Mouse (Mus musculus): Measurements from ENCODE around the gene Pip5kl1.

Gene Pip5kl1

DNA sequence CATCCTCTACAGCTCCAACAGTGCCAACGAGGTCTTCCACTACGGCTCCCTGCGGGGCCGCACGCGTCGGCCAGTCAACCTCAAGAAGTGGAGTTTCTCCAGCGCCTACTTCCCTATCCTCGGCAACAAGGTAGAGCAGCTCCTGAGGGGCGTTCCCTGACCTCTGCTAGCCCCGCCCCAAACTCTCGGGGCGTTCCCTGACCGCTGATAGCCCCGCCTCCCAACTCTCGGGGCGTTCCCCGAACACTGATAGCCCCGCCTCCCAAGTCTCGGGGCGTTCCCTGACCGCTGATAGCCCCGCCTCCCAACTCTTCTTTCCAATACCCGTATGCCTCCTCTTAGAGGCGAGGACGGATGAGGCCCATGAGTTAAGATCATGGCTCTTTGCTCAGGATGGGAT is 37.7 kb downstream of the Pip5kl1 start:
- DNase-seq (ENCODE audit: low read depth), result no peak

DNA sequence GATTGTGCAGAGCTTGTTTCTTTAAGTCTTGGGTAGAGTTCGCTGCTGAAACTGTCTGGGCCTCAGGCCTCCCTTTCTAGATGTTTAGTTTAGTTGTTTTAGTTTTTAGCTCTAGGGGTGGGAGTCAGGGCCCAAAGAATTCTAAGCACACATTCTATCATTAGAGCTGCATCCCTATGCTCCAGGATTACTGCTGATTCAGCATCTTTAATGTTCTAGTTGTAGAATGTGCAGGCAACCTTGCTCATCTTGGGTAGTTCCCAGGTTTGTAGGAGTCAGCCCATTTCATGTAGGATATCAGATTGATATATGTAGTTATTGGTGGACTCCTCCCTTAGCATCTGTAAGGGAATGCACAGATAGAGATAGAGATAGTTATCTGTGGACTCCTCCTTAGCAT is 42.5 kb downstream of the Pip5kl1 start:
- no peak for DNase-seq (ENCODE audit: low read depth)

DNA sequence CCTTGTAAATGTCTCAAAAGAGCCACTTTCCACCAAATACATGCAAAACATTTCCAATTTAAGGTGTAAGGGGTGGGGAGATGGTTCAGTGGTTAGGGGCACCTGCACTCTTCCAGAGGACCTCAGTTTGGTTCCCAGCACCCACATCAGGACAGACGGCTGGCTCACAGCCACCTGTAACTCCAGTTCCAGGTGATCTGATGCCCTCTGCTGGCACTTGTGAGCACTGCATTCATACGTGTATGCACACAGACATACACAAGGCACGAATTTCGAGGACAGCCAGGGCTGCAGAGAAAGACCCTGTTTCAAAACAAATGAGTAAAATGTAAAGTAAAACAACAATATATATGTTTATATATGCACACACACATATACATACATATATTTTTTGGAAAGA is 43.0 kb downstream of the Pip5kl1 start:
- peak; percentile 56 for DNase-seq (ENCODE audit: low read depth)

DNA sequence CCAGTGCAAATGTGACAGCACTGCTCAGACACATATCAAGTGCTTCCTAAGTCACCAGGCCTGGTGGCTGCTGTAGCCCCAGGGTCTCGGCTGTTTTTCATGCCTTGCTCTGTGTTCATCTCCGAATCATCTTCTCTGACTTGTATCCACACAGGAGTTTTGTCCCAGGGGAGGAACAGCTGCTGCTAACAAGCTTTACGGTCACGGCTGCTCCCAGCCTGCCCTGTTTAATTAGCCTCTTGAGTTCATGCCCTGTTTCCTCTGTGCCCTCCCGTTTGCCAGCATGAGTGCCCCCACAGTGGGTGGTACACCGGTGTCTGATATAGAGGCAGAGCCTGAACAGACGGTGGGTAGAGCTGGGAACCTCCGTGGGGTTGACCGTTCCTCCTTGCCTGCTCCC is 43.5 kb downstream of the Pip5kl1 start:
- no peak for DNase-seq (ENCODE audit: low read depth)

DNA sequence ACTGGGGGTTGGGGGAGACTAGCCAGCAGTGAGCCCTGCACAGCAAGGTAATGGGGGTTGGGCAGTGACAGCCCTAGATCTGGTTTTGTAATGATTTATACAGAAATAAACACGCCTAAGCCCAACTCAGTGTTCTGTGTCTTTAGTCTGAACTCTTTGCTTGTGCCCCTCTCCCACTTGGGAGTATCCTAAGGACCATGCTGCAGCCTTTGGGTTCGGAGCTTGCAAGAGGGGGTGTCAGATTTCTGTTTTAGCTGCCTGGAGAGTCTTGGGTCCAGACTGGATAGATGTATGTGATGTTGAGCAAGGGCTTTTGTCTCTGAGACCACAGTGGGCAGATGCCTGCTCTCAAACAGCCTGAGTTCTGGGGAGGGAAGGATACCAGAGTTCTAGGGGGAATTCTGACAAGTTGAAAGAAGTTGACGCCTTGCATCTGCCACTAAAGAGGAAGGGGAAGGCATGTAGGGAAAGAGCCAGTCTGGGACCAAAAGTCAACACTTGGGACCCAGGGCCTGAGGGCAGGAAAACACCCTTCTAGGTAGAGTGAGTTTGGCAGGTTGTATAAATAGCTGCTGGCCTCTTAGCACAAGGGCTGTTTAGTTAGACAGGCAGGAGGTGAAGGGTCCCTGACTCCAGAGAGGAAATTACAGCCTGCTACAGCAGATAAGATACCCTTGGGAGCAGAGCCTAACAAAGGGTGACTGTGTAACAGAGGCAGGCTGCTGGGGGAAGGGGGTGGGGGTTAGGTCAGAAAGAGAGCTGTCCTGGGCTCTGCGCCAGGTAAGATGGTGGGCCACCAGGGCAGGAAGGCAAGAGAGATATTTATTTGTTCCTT is 46.3 kb downstream of the Pip5kl1 start:
- peak; percentile 72 for DNase-seq (ENCODE audit: low read depth)

DNA sequence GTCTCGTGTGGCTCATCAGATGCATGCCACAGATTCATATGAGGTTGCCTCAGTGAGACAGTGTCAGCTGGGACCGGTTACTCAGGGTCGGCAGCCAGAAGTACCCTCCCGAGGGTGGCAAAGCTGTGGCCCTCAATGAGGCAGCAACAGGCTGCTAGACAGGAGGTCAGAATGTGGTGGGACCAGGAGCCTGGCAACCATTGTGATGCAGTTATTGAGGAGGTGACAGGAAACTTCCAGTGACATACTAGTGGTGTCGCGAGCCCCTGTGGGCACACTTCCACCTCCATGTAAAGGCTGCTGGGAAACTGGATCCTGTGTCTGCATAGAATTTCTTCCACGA is 46.9 kb downstream of the Pip5kl1 start, which contains the start of gene Ak1:
TSS of gene Ak1 (plus strand) at position 242 of the 343 bp plus-strand sequence.
- DNase-seq (ENCODE audit: low read depth), result no peak

DNA sequence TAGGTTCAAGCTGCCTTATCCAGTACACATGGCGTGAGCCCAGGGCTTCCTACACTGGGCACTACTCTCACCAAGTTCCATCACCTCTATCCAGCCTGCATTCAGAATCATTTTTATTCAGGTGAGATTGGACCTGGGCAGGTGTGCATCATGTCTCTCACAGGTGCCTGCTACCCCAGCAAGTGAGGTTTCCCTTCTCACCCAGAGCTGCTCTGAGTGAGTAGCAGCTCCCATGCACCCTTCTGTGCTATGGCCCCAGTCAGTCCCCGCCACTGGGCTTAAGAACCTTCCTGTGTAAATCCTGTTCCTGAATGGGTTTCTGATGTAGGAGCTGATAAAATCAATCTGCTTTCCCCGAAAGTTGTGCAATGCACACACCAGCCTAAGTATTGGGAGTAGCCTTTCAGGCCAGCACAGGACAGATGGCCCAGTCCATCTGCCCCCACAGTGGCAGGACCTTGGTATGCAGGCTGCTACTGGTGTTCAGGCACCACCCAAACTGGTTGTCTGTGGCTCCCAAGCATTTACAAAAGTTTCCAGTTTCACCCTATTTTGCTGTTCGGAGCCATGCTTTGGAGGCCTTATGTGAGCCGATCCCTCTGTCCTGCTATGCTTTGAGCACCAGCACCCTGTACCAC is 49.6 kb downstream of the Pip5kl1 start:
- no peak for DNase-seq (ENCODE audit: low read depth)

DNA sequence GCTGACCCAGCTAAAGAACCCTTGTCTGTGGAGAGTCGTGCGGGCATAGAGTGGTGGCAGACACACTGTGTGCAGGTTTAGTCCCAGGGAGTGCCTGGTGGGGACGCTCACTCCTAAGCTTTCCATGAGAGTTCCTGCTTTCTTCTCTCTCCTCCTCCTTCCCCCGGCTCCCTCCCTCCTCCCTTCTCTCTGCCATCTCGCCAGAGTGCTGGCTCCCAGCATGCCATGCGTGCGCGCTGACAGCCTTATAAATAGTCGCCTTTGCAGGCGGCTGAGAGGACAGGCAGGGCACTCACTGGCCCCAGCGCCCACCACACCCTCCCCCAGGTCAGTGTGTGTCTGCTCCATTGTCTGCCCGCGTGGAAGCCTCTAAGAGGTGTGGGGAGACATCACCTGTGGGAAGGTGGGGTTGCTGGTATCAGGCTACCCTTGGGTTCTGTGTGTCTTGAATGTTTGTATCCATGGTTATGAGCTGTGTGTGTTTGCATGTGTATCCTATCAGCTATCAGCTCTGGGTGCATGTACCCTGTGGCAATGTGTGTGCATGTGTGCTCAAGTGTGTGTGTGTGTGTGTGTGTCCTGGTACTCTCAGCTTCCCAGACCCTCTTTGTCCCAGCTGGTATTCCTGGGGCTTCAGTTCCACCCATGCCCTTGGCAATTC is 50.7 kb downstream of the Pip5kl1 start:
- DNase-seq (ENCODE audit: low read depth), result peak; percentile 74

DNA sequence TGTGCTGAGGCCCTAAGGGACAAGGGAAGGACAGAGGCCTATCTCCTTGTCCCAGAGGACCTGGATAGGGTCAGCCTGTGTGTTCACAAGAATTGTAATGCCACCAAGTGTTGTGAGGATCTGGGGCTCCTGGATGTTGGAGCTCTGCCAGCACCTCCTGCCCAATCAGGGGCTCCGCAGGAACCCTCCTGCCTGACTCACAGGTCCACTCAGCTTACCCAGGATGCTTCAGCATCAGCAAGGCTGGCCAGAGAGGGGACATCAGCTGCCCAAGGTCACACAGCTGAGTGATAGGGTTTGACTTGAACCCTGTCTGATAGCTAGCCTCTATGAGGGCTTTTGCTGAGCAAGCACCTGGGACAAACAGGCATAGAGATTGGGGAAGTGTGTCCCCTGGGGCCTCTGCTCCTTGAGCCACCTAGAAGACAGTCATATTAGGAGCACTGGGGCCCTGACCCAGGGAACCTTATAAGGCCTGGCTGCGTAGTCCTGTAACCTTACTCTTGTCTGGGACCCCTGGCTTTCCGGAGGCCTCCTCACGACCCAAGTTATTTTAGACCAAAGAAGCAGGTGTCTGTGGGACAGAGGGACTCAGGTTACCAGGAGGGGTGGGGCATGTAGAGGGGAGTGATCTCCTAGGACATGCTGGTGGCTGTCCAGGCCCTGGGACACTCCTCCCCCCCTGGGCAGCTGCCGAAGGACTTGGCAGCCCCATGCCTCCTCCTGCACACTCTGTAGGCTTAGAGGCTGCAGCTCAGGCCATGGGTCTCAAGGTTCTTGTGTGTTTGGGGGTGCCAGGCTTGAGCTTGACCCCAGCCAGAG is 51.5 kb downstream of the Pip5kl1 start:
- DNase-seq (ENCODE audit: low read depth), result peak; percentile 57

DNA sequence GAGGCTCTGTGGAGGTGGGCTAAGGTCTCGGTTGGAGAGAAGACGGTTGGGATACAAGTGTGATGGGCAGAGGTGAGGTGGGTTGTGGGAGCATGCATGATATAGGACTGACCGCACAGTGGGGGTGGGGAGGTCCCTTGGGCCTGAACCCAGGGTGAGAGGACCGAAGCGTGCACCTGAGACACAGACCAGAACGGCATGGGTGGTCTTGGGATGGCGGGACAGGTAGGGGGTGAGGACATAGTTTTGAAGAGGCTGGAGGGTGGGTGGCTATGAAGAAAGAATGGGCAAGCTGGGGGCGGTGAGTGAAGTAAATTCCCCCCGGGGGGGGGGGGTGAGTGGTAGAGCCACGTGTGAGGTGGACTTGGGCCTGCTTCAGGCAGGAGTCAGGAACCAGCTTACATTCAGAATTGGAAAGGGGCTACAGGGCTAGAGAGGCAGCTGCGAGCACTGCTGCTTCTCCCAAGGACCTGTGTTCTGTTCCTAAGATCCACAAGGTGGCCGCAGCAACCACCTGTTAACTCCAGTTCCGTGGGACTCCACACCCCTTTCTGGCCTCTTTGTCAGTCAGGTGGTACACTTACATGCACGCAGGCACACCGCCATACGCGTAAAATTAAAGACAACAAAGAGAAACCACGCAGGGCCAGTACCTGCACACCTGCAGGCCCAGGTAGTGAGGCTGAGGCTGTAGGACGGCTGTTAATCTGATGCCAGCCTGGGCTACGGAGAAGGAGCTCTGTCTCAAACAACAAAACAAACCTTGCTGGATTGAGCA is 52.9 kb downstream of the Pip5kl1 start:
- no peak for DNase-seq (ENCODE audit: low read depth)

DNA sequence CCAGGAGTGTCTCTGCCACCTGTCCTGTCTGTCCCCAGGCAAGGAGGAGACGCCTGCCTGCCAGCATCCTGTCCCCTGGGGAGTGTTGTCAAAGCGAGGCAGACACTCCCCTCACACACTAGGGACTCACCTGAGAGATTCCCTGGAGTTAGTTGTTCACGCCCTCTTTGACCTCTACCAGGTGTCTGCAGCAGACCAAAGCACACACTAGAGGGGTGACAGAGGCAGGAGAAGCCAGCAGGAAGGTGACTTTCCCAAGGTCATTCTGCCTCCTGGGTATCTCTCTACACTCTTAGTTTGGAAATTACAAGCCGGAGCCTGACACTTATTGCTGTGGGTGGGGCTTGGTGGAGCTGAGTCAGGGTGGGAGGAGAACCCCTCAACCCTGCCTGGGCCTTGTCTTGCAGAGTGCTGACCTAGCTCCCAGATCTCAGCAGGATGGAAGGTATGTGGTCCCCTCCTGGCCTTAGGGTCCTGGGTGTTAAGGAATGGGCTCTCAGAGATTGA is 53.5 kb downstream of the Pip5kl1 start:
- peak; percentile 72 for DNase-seq (ENCODE audit: low read depth)

DNA sequence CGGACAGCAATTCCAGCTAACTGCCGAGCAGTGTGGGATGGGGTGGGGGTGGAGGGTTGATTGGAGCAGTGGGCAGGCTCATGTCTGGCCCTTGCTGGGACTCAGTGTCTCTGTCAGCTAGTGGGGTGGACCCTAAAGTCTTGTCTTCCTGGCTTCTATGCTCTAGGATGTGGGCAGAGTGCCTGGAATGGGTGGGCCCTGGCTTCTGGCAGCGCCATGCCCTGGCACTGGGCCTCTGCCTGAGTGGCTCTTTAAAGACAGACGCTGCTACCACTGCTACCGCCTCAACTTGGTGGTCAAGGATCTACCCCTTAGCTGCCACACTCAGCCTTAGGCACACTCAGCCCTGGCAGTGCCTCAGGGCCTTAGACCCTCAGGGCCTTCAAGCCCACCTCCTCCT is 54.1 kb downstream of the Pip5kl1 start:
- peak; percentile 91 for DNase-seq (ENCODE audit: low read depth)

DNA sequence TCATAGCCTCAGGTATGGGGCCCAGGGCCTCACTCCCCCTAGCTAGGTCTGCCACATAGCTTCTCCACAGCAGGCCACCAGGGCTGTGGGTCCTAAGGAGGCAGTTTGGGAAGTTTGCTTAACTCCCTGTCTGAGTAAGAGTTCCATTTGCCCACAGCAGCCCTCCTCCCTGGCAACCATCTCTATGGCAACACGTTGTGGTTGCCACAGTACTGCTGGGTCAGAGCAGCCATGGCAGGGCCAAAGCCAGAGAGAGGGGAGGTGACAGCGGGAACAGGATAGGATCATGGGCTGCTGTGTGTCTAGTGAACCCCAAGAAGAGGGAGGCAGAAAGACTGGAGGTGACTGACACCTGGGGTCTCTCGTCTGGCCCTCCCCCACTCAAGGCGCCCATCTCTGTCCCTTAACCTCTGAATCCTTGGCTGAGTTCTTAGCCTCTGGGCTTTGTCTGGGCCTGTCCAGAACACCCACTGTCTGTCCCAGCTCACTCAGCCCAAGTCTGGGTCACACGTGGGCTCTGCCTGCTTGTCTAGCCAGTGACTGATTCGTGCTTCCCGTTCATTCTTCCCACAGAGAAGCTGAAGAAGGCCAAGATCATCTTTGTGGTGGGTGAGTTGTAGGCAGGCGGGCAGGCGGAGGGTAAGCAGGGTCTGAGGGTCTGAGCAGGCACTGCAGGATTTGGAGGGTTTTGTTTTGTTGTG is 54.8 kb downstream of the Pip5kl1 start:
- peak; percentile 92 for DNase-seq (ENCODE audit: low read depth)

DNA sequence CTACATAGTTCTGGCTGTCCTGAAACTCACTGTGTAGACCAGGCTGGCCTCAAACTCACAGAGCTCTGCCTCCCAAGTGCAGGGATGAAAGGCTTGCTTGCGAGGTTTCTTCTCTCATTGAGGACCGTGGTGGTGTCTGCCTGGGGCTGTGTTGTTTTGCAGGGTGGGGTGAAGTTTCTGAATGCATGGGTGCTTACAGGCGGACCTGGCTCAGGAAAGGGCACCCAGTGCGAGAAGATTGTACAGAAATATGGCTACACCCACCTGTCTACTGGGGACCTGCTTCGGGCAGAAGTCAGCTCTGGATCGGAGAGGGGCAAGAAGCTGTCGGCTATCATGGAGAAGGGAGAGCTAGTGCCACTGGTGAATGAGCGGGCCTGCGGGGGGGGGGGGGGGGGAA is 55.4 kb downstream of the Pip5kl1 start:
- no peak for DNase-seq (ENCODE audit: low read depth)

DNA sequence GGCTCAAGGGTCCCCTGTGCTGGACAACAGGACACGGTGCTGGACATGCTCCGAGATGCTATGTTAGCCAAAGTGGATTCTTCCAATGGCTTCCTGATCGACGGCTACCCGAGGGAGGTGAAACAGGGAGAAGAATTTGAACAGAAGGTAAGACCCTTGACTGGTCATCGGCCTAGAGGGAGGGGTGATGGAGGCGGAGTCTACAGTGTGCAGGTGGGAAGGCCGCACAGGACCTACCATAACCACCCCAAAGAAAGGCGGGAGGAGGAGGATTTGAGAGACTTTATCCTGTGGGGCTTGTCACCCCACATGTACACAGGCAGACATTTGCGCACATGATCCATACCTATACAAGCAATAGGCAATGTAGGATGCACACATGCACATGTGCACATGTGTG is 56.4 kb downstream of the Pip5kl1 start:
- DNase-seq (ENCODE audit: low read depth), result no peak

DNA sequence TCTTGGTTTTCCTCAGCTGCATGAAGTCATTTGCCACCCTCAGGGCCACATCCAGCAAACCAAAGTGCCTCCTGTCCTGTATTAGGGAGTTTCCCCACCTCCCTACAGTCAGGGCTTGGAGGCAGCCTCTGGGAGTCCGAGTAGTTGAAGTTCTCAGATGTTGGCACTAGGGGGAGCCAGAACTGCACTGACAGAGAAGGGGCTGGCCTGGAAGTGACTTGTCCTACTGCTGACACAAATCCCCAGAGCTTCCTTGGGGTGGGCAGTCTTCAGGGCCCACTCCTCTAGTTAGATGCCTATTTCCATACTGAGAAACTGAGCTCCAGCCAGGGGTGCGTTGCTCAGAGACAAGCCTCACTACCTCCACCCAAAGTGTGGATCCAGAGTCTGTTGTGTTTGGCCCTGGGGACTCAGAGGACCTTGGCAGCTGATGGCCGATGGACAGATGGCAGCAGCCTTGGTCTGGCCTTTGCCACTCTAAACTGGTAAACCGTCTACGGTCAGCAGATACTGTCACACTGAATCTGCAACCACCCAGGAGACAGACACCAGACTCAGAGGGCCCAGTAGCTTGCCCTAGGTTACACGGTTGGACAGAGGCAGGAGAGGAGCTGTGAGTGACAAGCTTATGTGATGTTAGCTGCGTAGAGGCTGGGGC is 57.3 kb downstream of the Pip5kl1 start:
- peak; percentile 89 for DNase-seq (ENCODE audit: low read depth)

Measured in NIH3T3 (cell line).